Mouse (Mus musculus) embryo, embryonic 11.5 days (tissue): Measurements from ENCODE around the gene Slc22a27.
"Not testable (repeated sequence)": the region's sequence is repeated elsewhere in the genome, so short reads cannot be mapped to it uniquely, and the experiment has no call there.

Experiments used
- DNase-seq: peaks from one replicate; pipeline ENCODE4 v3.0.0-alpha.2; 2012; ENCODE audit warnings: low read depth, low spot score

Slc22a27 gene

GRCm38 (mm10) chr19:7965927-7966326 lies at the start of gene Slc22a27:
TSS of gene Slc22a27 (minus strand) at chr19:7966027.
- not testable (repeated sequence) for DNase-seq

- DNase-seq = not testable (repeated sequence)
These were observed 45.8 kb upstream of the Slc22a27 start for GRCm38 (mm10) chr19:8011596-8011995.

- not testable (repeated sequence) for DNase-seq
These were observed 43.3 kb upstream of the Slc22a27 start for GRCm38 (mm10) chr19:8009086-8009485.

- no peak for DNase-seq
These were observed 2.9 kb upstream of the Slc22a27 start for GRCm38 (mm10) chr19:7968703-7969102.

GRCm38 (mm10) chr19:7966550-7966949 lies 723 bp upstream of the Slc22a27 start:
- not testable (repeated sequence) for DNase-seq

- DNase-seq = not testable (repeated sequence)
These were observed 26.4 kb downstream of the Slc22a27 start for GRCm38 (mm10) chr19:7939391-7939790.

GRCm38 (mm10) chr19:7876626-7877025 lies 89.2 kb downstream of the Slc22a27 start:
- DNase-seq = no peak

- no peak for DNase-seq
These were observed 136.0 kb downstream of the Slc22a27 start for GRCm38 (mm10) chr19:7829851-7830250.
